Mouse (Mus musculus): ENCODE results near the gene Syt1. TPM values are rescaled to one million over a fixed set of nuclear protein-coding genes. Genes with fewer than 3 reads are reported as not detected.

Gene Syt1
- polyA plus RNA-seq, 1 experiment from 2014 or later: 16.9 TPM

- ATAC-seq (replicated peaks; ENCODE audit: low FRiP score) (peak; percentile 45), DNase-seq (ENCODE audit: low spot score) (no peak)
- Histone ChIP-seq H3K27ac (ENCODE audit: low read depth, low read length) (no peak overlapping the region), H3K4me1 (replicated peaks; ENCODE audit: control insufficient read depth, insufficient read depth, low read length) (no peaks in the 10 kb centered on the region), H3K9me3 (ENCODE audit: control insufficient read depth, low read length) (no peaks in the 10 kb centered on the region), H3K4me2 (ENCODE audit: low read depth, low read length, severe bottlenecking) (no peak overlapping the region), H3K27me3 (ENCODE audit: control insufficient read depth, insufficient read depth, low read length) (no peaks in the 10 kb centered on the region), H3K4me3 (ENCODE audit: low read depth, low read length) (no peak overlapping the region), H3K9ac (ENCODE audit: low read length) (no peak overlapping the region), H3K36me3 (ENCODE audit: control insufficient read depth, insufficient read depth, low read length) (no peaks in the 10 kb centered on the region)
- WGBS: 80% methylated on average over 14 of the region's 14 CpGs
Measured at GRCm38 (mm10) chr10:108679675-108680390, 330.9 kb downstream of the Syt1 start.

GRCm38 (mm10) chr10:108677053-108677452 lies 333.7 kb downstream of the Syt1 start:
- H3K4me3 ChIP-seq (ENCODE audit: low read depth, low read length): no peak overlapping the region
- H3K36me3 ChIP-seq (ENCODE audit: control insufficient read depth, insufficient read depth, low read length): no peaks in the 10 kb centered on the region
- no peak overlapping the region for H3K27ac ChIP-seq (ENCODE audit: low read depth, low read length)
- no peaks in the 10 kb centered on the region for H3K9me3 ChIP-seq (ENCODE audit: control insufficient read depth, low read length)
- no peaks in the 10 kb centered on the region for H3K4me1 ChIP-seq (replicated peaks; ENCODE audit: control insufficient read depth, insufficient read depth, low read length)
- WGBS: 89% methylated on average over 8 of the region's 8 CpGs
- H3K4me2 ChIP-seq (ENCODE audit: low read depth, low read length, severe bottlenecking): no peak overlapping the region
- H3K27me3 ChIP-seq (ENCODE audit: control insufficient read depth, insufficient read depth, low read length): no peaks in the 10 kb centered on the region
- no peak overlapping the region for H3K9ac ChIP-seq (ENCODE audit: low read length)
- no peak for DNase-seq (ENCODE audit: low spot score)
- no peak for ATAC-seq (replicated peaks; ENCODE audit: low FRiP score)

- Histone ChIP-seq H3K4me2 (ENCODE audit: low read depth, low read length, severe bottlenecking) (no peak overlapping the region), H3K27me3 (ENCODE audit: control insufficient read depth, insufficient read depth, low read length) (no peaks in the 10 kb centered on the region), H3K27ac (ENCODE audit: low read depth, low read length) (no peak overlapping the region), H3K9me3 (ENCODE audit: control insufficient read depth, low read length) (no peaks in the 10 kb centered on the region), H3K4me3 (ENCODE audit: low read depth, low read length) (no peak overlapping the region), H3K9ac (ENCODE audit: low read length) (no peak overlapping the region), H3K4me1 (replicated peaks; ENCODE audit: control insufficient read depth, insufficient read depth, low read length) (no peaks in the 10 kb centered on the region), H3K36me3 (ENCODE audit: control insufficient read depth, insufficient read depth, low read length) (no peaks in the 10 kb centered on the region)
- WGBS: 86% methylated on average over 3 of the region's 3 CpGs
- DNase-seq (ENCODE audit: low spot score) (no peak), ATAC-seq (replicated peaks; ENCODE audit: low FRiP score) (no peak)
Measured at GRCm38 (mm10) chr10:108668944-108669343, 341.8 kb downstream of the Syt1 start.

DNA sequence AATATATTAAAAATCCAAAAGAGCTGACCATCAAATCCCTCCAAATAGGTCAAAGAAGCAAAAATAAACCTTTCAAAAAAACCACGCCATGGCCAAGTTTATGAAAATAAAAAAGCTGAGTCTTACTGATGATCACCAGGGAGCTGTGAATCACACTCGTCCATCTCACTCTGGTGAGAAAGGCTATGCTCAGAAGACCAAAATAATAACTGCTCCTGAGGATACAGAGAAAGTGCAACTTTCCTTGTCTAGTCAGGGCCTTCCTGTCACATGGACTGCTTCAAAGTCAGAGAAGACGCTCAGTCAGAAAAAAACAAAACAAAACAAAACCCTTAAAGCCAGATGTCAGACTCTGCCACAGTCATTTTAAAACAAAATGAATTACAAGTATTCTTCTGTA lies 350.5 kb downstream of the Syt1 start:
- DNase-seq (ENCODE audit: low spot score) (no peak), ATAC-seq (replicated peaks; ENCODE audit: low FRiP score) (no peak)
- Histone ChIP-seq H3K9me3 (ENCODE audit: control insufficient read depth, low read length) (no peaks in the 10 kb centered on the region), H3K27me3 (ENCODE audit: control insufficient read depth, insufficient read depth, low read length) (no peaks in the 10 kb centered on the region), H3K4me1 (replicated peaks; ENCODE audit: control insufficient read depth, insufficient read depth, low read length) (no peaks in the 10 kb centered on the region), H3K4me2 (ENCODE audit: low read depth, low read length, severe bottlenecking) (no peak overlapping the region), H3K36me3 (ENCODE audit: control insufficient read depth, insufficient read depth, low read length) (no peaks in the 10 kb centered on the region), H3K4me3 (ENCODE audit: low read depth, low read length) (no peak overlapping the region), H3K27ac (ENCODE audit: low read depth, low read length) (no peak overlapping the region), H3K9ac (ENCODE audit: low read length) (no peak overlapping the region)
- 85% methylated on average over 3 of the region's 3 CpGs for WGBS

DNA sequence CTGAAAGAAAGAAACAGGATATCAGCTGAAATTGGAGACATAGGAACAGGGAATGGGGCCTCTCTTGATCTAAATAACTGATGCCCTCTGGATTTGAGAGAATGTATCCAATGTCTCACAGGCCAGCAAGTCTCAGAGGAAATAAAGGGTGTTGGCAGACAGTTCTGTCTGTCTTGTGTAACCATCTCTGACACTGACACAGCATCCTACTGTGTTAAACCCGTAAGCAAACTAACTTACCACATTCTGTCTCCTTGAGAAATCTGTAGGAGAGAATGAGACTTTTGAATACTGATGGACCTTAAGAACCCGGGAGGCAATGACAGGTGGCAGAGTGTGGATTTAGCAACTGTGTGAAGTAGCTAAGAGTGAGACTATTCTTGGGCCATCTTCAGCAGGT lies 352.5 kb downstream of the Syt1 start:
- no peaks in the 10 kb centered on the region for H3K36me3 ChIP-seq (ENCODE audit: control insufficient read depth, insufficient read depth, low read length)
- no peak for ATAC-seq (replicated peaks; ENCODE audit: low FRiP score)
- H3K4me3 ChIP-seq (ENCODE audit: low read depth, low read length): no peak overlapping the region
- no peak overlapping the region for H3K27ac ChIP-seq (ENCODE audit: low read depth, low read length)
- H3K4me2 ChIP-seq (ENCODE audit: low read depth, low read length, severe bottlenecking): no peak overlapping the region
- no peaks in the 10 kb centered on the region for H3K4me1 ChIP-seq (replicated peaks; ENCODE audit: control insufficient read depth, insufficient read depth, low read length)
- no peaks in the 10 kb centered on the region for H3K27me3 ChIP-seq (ENCODE audit: control insufficient read depth, insufficient read depth, low read length)
- no peaks in the 10 kb centered on the region for H3K9me3 ChIP-seq (ENCODE audit: control insufficient read depth, low read length)
- DNase-seq (ENCODE audit: low spot score): no peak
- 70% methylated on average over 2 of the region's 2 CpGs for WGBS
- no peak overlapping the region for H3K9ac ChIP-seq (ENCODE audit: low read length)

GRCm38 (mm10) chr10:108657669-108658068 lies 353.1 kb downstream of the Syt1 start:
- no peaks in the 10 kb centered on the region for H3K36me3 ChIP-seq (ENCODE audit: control insufficient read depth, insufficient read depth, low read length)
- no peaks in the 10 kb centered on the region for H3K9me3 ChIP-seq (ENCODE audit: control insufficient read depth, low read length)
- no peaks in the 10 kb centered on the region for H3K4me1 ChIP-seq (replicated peaks; ENCODE audit: control insufficient read depth, insufficient read depth, low read length)
- ATAC-seq (replicated peaks; ENCODE audit: low FRiP score) (no peak), DNase-seq (ENCODE audit: low spot score) (no peak)
- no peak overlapping the region for H3K9ac ChIP-seq (ENCODE audit: low read length)
- no peak overlapping the region for H3K27ac ChIP-seq (ENCODE audit: low read depth, low read length)
- no peak overlapping the region for H3K4me3 ChIP-seq (ENCODE audit: low read depth, low read length)
- H3K4me2 ChIP-seq (ENCODE audit: low read depth, low read length, severe bottlenecking): no peak overlapping the region
- H3K27me3 ChIP-seq (ENCODE audit: control insufficient read depth, insufficient read depth, low read length): no peaks in the 10 kb centered on the region

DNA sequence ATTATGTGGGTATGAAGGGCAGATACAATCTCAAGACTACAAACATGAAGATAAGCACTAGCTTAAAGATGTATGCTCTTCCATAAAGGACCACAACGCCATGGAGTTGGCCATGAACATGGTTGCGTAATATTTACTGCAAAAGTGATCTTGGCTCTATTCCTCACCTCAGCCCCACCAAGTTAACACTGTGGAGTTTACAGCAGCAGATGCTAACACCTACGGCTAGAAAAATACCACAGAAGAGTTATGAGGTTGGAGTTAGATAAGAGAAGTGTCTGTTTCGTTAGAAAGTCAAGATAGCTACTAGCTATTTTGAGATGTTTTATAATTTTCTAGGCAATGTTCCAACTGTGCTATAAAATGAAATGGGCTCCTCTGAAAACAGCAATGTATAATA lies 353.9 kb downstream of the Syt1 start:
- Histone ChIP-seq H3K4me1 (replicated peaks; ENCODE audit: control insufficient read depth, insufficient read depth, low read length) (no peaks in the 10 kb centered on the region), H3K9ac (ENCODE audit: low read length) (no peak overlapping the region), H3K4me2 (ENCODE audit: low read depth, low read length, severe bottlenecking) (no peak overlapping the region), H3K36me3 (ENCODE audit: control insufficient read depth, insufficient read depth, low read length) (no peaks in the 10 kb centered on the region), H3K4me3 (ENCODE audit: low read depth, low read length) (no peak overlapping the region), H3K27me3 (ENCODE audit: control insufficient read depth, insufficient read depth, low read length) (no peaks in the 10 kb centered on the region), H3K9me3 (ENCODE audit: control insufficient read depth, low read length) (no peaks in the 10 kb centered on the region), H3K27ac (ENCODE audit: low read depth, low read length) (no peak overlapping the region)
- DNase-seq (ENCODE audit: low spot score) (no peak), ATAC-seq (replicated peaks; ENCODE audit: low FRiP score) (no peak)
- 95% methylated on average over 4 of the region's 4 CpGs for WGBS

GRCm38 (mm10) chr10:108655074-108655473 lies 355.7 kb downstream of the Syt1 start:
- Histone ChIP-seq H3K9ac (ENCODE audit: low read length) (no peak overlapping the region), H3K9me3 (ENCODE audit: control insufficient read depth, low read length) (no peaks in the 10 kb centered on the region), H3K36me3 (ENCODE audit: control insufficient read depth, insufficient read depth, low read length) (no peaks in the 10 kb centered on the region), H3K27ac (ENCODE audit: low read depth, low read length) (no peak overlapping the region), H3K4me1 (replicated peaks; ENCODE audit: control insufficient read depth, insufficient read depth, low read length) (no peaks in the 10 kb centered on the region), H3K27me3 (ENCODE audit: control insufficient read depth, insufficient read depth, low read length) (no peaks in the 10 kb centered on the region), H3K4me3 (ENCODE audit: low read depth, low read length) (no peak overlapping the region), H3K4me2 (ENCODE audit: low read depth, low read length, severe bottlenecking) (no peak overlapping the region)
- no peak for DNase-seq (ENCODE audit: low spot score)
- ATAC-seq (replicated peaks; ENCODE audit: low FRiP score): no peak
- WGBS: 93% methylated on average over 11 of the region's 11 CpGs

DNA sequence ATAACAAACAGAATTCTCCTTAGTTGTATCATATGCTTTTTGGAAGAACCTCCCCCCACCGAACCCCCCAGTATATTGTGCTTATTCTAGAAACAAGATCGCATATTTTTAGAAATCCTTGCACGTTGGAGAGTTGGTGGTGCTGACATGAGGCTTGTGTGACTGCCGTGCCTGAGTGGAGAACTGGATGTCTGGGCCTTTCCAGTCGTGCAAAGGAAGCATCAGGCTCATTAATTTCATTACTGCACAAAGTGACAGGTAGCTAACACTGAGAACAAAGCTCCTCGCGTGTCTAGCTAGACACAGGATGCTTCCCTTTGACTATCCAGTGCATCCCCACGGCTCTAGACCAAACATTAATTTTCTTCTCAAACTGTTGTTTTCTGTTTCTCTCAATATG lies 358.0 kb downstream of the Syt1 start:
- DNase-seq (ENCODE audit: low spot score): no peak

More for the DNA sequence above, 358.0 kb downstream of the Syt1 start:
- H3K27ac ChIP-seq (ENCODE audit: low read depth, low read length): no peak overlapping the region
- no peaks in the 10 kb centered on the region for H3K36me3 ChIP-seq (ENCODE audit: control insufficient read depth, insufficient read depth, low read length)
- no peaks in the 10 kb centered on the region for H3K9me3 ChIP-seq (ENCODE audit: control insufficient read depth, low read length)
- H3K4me3 ChIP-seq (ENCODE audit: low read depth, low read length): no peak overlapping the region
- ATAC-seq (replicated peaks; ENCODE audit: low FRiP score): no peak
- 73% methylated on average over 8 of the region's 8 CpGs for WGBS
- H3K4me1 ChIP-seq (replicated peaks; ENCODE audit: control insufficient read depth, insufficient read depth, low read length): no peaks in the 10 kb centered on the region
- no peak overlapping the region for H3K4me2 ChIP-seq (ENCODE audit: low read depth, low read length, severe bottlenecking)
- H3K27me3 ChIP-seq (ENCODE audit: control insufficient read depth, insufficient read depth, low read length): no peaks in the 10 kb centered on the region
- H3K9ac ChIP-seq (ENCODE audit: low read length): no peak overlapping the region
